Mouse (Mus musculus): ENCODE data around the gene Olfr1391. TPM values are rescaled to one million over a fixed set of nuclear protein-coding genes. Genes with fewer than 3 reads are reported as not detected.
"Not testable (repeated sequence)": the region's sequence is repeated elsewhere in the genome, so short reads cannot be mapped to it uniquely, and the experiment has no call there.

Gene Olfr1391
- not detected in 2 replicates for polyA plus RNA-seq (2015; fragmentation: Nextera tagmentation; extraction: Ambion mirVana)

DNA sequence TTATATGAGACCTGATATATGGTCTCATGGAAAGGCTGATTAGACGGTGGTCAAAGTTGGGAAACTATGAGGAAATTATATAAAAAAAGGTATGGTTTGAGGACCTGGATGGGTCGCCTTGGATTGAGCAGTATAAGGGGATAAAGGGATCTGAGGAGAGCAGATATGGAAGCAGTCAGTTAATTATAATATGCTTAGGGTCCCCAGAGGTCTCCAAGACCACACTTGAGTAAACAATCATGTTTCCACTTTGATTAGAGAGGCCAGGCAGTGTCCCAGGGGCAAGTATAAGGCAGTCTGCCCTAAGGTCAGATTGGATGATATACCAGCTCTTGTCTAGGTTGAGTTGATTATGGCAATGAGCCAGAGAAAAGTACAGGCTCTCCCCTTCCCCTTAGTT lies at the start of gene Olfr1391:
Gene Olfr1391, plus strand, starts transcription at position 301 of the 400 bp plus-strand sequence.
- WGBS (ENCODE audit: insufficient replicate concordance) = 55% methylated on average over 2 of the region's 2 CpGs
- Histone ChIP-seq H3K36me3 (ENCODE audit: control insufficient read depth, insufficient read depth) (no peaks in the 10 kb centered on the region), H3K27ac (ENCODE audit: low read length) (no peak within 1 kb of the TSS), H3K4me3 (ENCODE audit: low read depth, low read length) (no peak within 1 kb of the TSS), H3K4me2 (ENCODE audit: low read depth, low read length) (no peak within 1 kb of the TSS), H3K9ac (ENCODE audit: low read depth, low read length) (no peak within 1 kb of the TSS), H3K27me3 (ENCODE audit: control insufficient read depth, insufficient read depth, low read depth, low read length) (no peaks in the 10 kb centered on the region), H3K4me1 (ENCODE audit: control insufficient read depth, low read depth, low read length) (no peaks in the 10 kb centered on the region), H3K9me3 (replicated peaks; ENCODE audit: control insufficient read depth, low read length) (no peaks in the 10 kb centered on the region)
- no peak for ATAC-seq (ENCODE audit: low read depth)

- Histone ChIP-seq H3K4me1 (ENCODE audit: control insufficient read depth, low read depth, low read length) (no peaks in the 10 kb centered on the region), H3K27me3 (ENCODE audit: control insufficient read depth, insufficient read depth, low read depth, low read length) (no peaks in the 10 kb centered on the region), H3K9ac (ENCODE audit: low read depth, low read length) (no peak overlapping the region), H3K27ac (ENCODE audit: low read length) (no peak overlapping the region), H3K4me2 (ENCODE audit: low read depth, low read length) (no peak overlapping the region), H3K4me3 (ENCODE audit: low read depth, low read length) (no peak overlapping the region), H3K9me3 (replicated peaks; ENCODE audit: control insufficient read depth, low read length) (no peaks in the 10 kb centered on the region), H3K36me3 (ENCODE audit: control insufficient read depth, insufficient read depth) (no peaks in the 10 kb centered on the region)
- WGBS (ENCODE audit: insufficient replicate concordance) = 56% methylated on average over 11 of the region's 11 CpGs
- ATAC-seq (ENCODE audit: low read depth) = no peak
Measured at GRCm38 (mm10) chr11:49273834-49274519, 48.6 kb upstream of the Olfr1391 start.

DNA sequence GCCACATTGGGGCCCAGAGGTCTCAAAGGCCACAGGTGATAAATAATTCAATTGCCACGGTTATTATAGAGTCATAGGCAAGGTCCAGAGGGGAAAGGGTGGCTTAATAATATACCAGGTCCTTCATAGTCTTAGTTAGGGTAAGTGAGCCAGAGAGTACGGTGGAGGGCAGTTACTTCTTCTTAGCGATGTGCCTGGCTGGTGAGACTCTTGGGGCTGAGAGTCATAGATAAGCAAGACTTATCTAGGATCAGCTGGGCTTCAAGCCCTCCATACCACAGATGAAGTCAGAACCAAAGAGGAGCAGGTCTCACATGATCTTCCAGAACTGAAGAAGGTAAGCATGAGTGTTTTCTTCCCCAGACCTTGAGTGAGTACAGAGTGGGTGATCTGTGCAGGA lies 44.3 kb upstream of the Olfr1391 start, which contains the start of gene Olfr1393:
Gene Olfr1393, plus strand, starts transcription at position 83 of the 400 bp plus-strand sequence.
- no peak for ATAC-seq (ENCODE audit: low read depth)
- no peak within 1 kb of the TSS for H3K4me2 ChIP-seq (ENCODE audit: low read depth, low read length)
- H3K4me1 ChIP-seq (ENCODE audit: control insufficient read depth, low read depth, low read length) = no peaks in the 10 kb centered on the region
- no peaks in the 10 kb centered on the region for H3K36me3 ChIP-seq (ENCODE audit: control insufficient read depth, insufficient read depth)
- H3K4me3 ChIP-seq (ENCODE audit: low read depth, low read length) = no peak within 1 kb of the TSS
- H3K9me3 ChIP-seq (replicated peaks; ENCODE audit: control insufficient read depth, low read length) = no peaks in the 10 kb centered on the region
- H3K9ac ChIP-seq (ENCODE audit: low read depth, low read length) = no peak within 1 kb of the TSS
- H3K27me3 ChIP-seq (ENCODE audit: control insufficient read depth, insufficient read depth, low read depth, low read length) = no peaks in the 10 kb centered on the region
- H3K27ac ChIP-seq (ENCODE audit: low read length) = no peak within 1 kb of the TSS
- 35% methylated on average over 3 of the region's 3 CpGs for WGBS (ENCODE audit: insufficient replicate concordance)

- H3K4me1 ChIP-seq (ENCODE audit: control insufficient read depth, low read depth, low read length); H3K9me3 ChIP-seq (replicated peaks; ENCODE audit: control insufficient read depth, low read length); H3K27me3 ChIP-seq (ENCODE audit: control insufficient read depth, insufficient read depth, low read depth, low read length); H3K9ac ChIP-seq (ENCODE audit: low read depth, low read length); H3K27ac ChIP-seq (ENCODE audit: low read length); H3K4me2 ChIP-seq (ENCODE audit: low read depth, low read length); ATAC-seq (ENCODE audit: low read depth); H3K4me3 ChIP-seq (ENCODE audit: low read depth, low read length); H3K36me3 ChIP-seq (ENCODE audit: control insufficient read depth, insufficient read depth): not testable (repeated sequence)
- 26% methylated on average over 1 of the region's 1 CpGs for WGBS (ENCODE audit: insufficient replicate concordance)
Measured at GRCm38 (mm10) chr11:49284982-49285381, 37.6 kb upstream of the Olfr1391 start, which contains the start of gene Olfr1392. Gene Olfr1392 (plus strand): TSS chr11:49285282.

DNA sequence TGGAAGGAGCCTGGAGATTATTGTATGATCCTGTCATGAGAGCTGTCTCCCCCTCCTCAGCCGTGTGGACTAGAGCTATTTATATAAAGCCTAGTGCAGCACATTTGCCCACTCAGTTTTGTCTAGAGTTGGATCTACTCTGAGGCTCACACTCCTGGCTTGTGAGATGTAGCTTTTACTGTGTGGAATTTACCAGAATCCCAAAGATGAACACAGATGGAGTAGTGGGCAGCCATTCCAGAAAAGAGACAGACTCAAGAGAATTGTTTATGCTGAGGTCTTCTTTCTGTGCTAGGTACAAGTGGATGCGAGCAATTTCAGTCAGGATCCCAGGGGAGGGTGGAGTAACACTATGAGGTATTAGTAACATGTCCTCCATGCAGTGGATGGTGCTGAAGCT lies 35.3 kb upstream of the Olfr1391 start:
- H3K27me3 ChIP-seq (ENCODE audit: control insufficient read depth, insufficient read depth, low read depth, low read length) = no peaks in the 10 kb centered on the region
- no peak overlapping the region for H3K9ac ChIP-seq (ENCODE audit: low read depth, low read length)
- no peak overlapping the region for H3K4me2 ChIP-seq (ENCODE audit: low read depth, low read length)
- H3K4me1 ChIP-seq (ENCODE audit: control insufficient read depth, low read depth, low read length) = no peaks in the 10 kb centered on the region
- no peak overlapping the region for H3K4me3 ChIP-seq (ENCODE audit: low read depth, low read length)
- no peaks in the 10 kb centered on the region for H3K9me3 ChIP-seq (replicated peaks; ENCODE audit: control insufficient read depth, low read length)
- 46% methylated on average over 2 of the region's 2 CpGs for WGBS (ENCODE audit: insufficient replicate concordance)
- H3K36me3 ChIP-seq (ENCODE audit: control insufficient read depth, insufficient read depth) = no peaks in the 10 kb centered on the region
- no peak for ATAC-seq (ENCODE audit: low read depth)
- H3K27ac ChIP-seq (ENCODE audit: low read length) = no peak overlapping the region

GRCm38 (mm10) chr11:49292777-49293176 lies 29.8 kb upstream of the Olfr1391 start:
- Histone ChIP-seq H3K9me3 (replicated peaks; ENCODE audit: control insufficient read depth, low read length) (no peaks in the 10 kb centered on the region), H3K4me3 (ENCODE audit: low read depth, low read length) (no peak overlapping the region), H3K9ac (ENCODE audit: low read depth, low read length) (no peak overlapping the region), H3K27me3 (ENCODE audit: control insufficient read depth, insufficient read depth, low read depth, low read length) (no peaks in the 10 kb centered on the region), H3K4me2 (ENCODE audit: low read depth, low read length) (no peak overlapping the region), H3K27ac (ENCODE audit: low read length) (no peak overlapping the region), H3K4me1 (ENCODE audit: control insufficient read depth, low read depth, low read length) (no peaks in the 10 kb centered on the region), H3K36me3 (ENCODE audit: control insufficient read depth, insufficient read depth) (no peaks in the 10 kb centered on the region)
- ATAC-seq (ENCODE audit: low read depth) = no peak
- WGBS (ENCODE audit: insufficient replicate concordance) = 48% methylated on average over 3 of the region's 3 CpGs

DNA sequence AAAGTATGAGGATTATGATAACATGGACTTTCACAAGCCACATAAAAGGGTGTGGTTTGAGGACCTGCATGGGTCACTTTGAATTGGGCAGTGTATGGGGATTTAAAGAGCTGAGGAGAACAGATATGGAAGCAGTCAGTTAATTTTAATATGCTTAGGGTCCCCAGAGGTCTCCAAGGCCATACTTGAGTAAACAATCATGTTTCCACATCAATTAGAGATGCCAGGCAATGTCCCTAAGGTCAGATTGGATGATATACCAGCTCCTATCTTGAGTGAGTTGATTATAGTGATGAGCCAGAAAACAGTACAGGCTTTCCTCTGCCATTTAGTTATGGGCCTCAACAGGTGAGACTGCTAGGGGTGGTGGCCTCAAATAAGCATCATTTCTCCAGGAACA lies 18.1 kb upstream of the Olfr1391 start, which contains the start of gene Olfr10:
Gene Olfr10, plus strand, starts transcription at position 301 of the 400 bp plus-strand sequence.
- Histone ChIP-seq H3K4me1 (ENCODE audit: control insufficient read depth, low read depth, low read length) (no peaks in the 10 kb centered on the region), H3K27me3 (ENCODE audit: control insufficient read depth, insufficient read depth, low read depth, low read length) (no peaks in the 10 kb centered on the region), H3K27ac (ENCODE audit: low read length) (no peak within 1 kb of the TSS), H3K4me3 (ENCODE audit: low read depth, low read length) (no peak within 1 kb of the TSS), H3K9me3 (replicated peaks; ENCODE audit: control insufficient read depth, low read length) (no peaks in the 10 kb centered on the region), H3K9ac (ENCODE audit: low read depth, low read length) (no peak within 1 kb of the TSS), H3K36me3 (ENCODE audit: control insufficient read depth, insufficient read depth) (no peaks in the 10 kb centered on the region), H3K4me2 (ENCODE audit: low read depth, low read length) (no peak within 1 kb of the TSS)
- ATAC-seq (ENCODE audit: low read depth) = no peak

DNA sequence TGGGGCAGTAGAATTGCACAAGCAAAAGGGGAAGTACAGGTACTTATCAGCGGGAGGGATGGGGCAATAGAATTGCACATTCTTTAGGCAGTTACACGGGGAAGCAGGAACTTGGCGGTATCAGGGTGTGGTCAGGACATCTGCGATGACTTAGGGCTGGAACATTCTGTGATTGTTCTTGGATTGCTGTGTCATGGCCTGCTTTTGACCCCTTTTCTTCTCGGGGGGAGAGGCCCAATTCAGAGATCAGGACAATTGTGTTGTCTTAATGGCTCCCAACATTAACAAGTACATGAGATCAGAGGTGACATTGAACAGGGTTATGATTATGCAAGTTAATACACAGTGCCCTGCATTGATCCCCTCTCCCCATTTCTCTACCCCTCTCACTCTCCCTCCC lies 14.0 kb upstream of the Olfr1391 start:
- H3K27ac ChIP-seq (ENCODE audit: low read length); H3K9me3 ChIP-seq (replicated peaks; ENCODE audit: control insufficient read depth, low read length); H3K4me3 ChIP-seq (ENCODE audit: low read depth, low read length); H3K4me1 ChIP-seq (ENCODE audit: control insufficient read depth, low read depth, low read length); H3K9ac ChIP-seq (ENCODE audit: low read depth, low read length); ATAC-seq (ENCODE audit: low read depth); H3K27me3 ChIP-seq (ENCODE audit: control insufficient read depth, insufficient read depth, low read depth, low read length); H3K4me2 ChIP-seq (ENCODE audit: low read depth, low read length); H3K36me3 ChIP-seq (ENCODE audit: control insufficient read depth, insufficient read depth): not testable (repeated sequence)
- WGBS (ENCODE audit: insufficient replicate concordance) = 42% methylated on average over 5 of the region's 5 CpGs

- H3K9ac ChIP-seq (ENCODE audit: low read depth, low read length) = no peak overlapping the region
- no peaks in the 10 kb centered on the region for H3K4me1 ChIP-seq (ENCODE audit: control insufficient read depth, low read depth, low read length)
- ATAC-seq (ENCODE audit: low read depth) = no peak
- H3K9me3 ChIP-seq (replicated peaks; ENCODE audit: control insufficient read depth, low read length) = no peaks in the 10 kb centered on the region
- H3K27me3 ChIP-seq (ENCODE audit: control insufficient read depth, insufficient read depth, low read depth, low read length) = no peaks in the 10 kb centered on the region
- H3K36me3 ChIP-seq (ENCODE audit: control insufficient read depth, insufficient read depth) = no peaks in the 10 kb centered on the region
- H3K27ac ChIP-seq (ENCODE audit: low read length) = no peak overlapping the region
- no peak overlapping the region for H3K4me3 ChIP-seq (ENCODE audit: low read depth, low read length)
- WGBS (ENCODE audit: insufficient replicate concordance) = 57% methylated on average over 3 of the region's 3 CpGs
- H3K4me2 ChIP-seq (ENCODE audit: low read depth, low read length) = no peak overlapping the region
Measured at GRCm38 (mm10) chr11:49326726-49327125, 4.2 kb downstream of the Olfr1391 start.
